Mouse (Mus musculus): ENCODE data around the gene Cyb561.
A peak's percentile ranks its signal among the peaks of the same experiment; 100 is the strongest.

Cyb561 gene

GRCm38 (mm10) chr11:105920836-105921235 is 32.3 kb downstream of the Cyb561 start:
- no peak for DNase-seq (ENCODE audit: low spot score)

GRCm38 (mm10) chr11:105920098-105920785 is 32.9 kb downstream of the Cyb561 start:
- DNase-seq (ENCODE audit: low spot score): no peak

- no peak for DNase-seq (ENCODE audit: low spot score)
Observed at GRCm38 (mm10) chr11:105913580-105913979, 39.6 kb downstream of the Cyb561 start.

GRCm38 (mm10) chr11:105911592-105912375 is 41.4 kb downstream of the Cyb561 start:
- peak; percentile 86 for DNase-seq (ENCODE audit: low spot score)

GRCm38 (mm10) chr11:105911149-105911548 is 42.0 kb downstream of the Cyb561 start:
- no peak for DNase-seq (ENCODE audit: low spot score)

- no peak for DNase-seq (ENCODE audit: low spot score)
Observed at GRCm38 (mm10) chr11:105909617-105910016, 43.5 kb downstream of the Cyb561 start.

GRCm38 (mm10) chr11:105908926-105909325 is 44.2 kb downstream of the Cyb561 start:
- DNase-seq (ENCODE audit: low spot score): no peak

- DNase-seq (ENCODE audit: low spot score): no peak
Observed at GRCm38 (mm10) chr11:105907381-105907780, 45.8 kb downstream of the Cyb561 start.

- DNase-seq (ENCODE audit: low spot score): peak; percentile 37
Observed at GRCm38 (mm10) chr11:105905529-105906213, 47.5 kb downstream of the Cyb561 start.

- DNase-seq (ENCODE audit: low spot score): no peak
Observed at GRCm38 (mm10) chr11:105902956-105903355, 50.2 kb downstream of the Cyb561 start.

- DNase-seq (ENCODE audit: low spot score): no peak
Observed at GRCm38 (mm10) chr11:105901501-105901900, 51.6 kb downstream of the Cyb561 start.

- DNase-seq (ENCODE audit: low spot score): no peak
Observed at GRCm38 (mm10) chr11:105899151-105899550, 54.0 kb downstream of the Cyb561 start.

GRCm38 (mm10) chr11:105887281-105887680 is 65.9 kb downstream of the Cyb561 start:
- no peak for DNase-seq (ENCODE audit: low spot score)

- no peak for DNase-seq (ENCODE audit: low spot score)
Observed at GRCm38 (mm10) chr11:105885558-105885957, 67.6 kb downstream of the Cyb561 start.
